Comparison of ENCODE assay signal across 14 mouse cellular contexts in the genomic region with DNA sequence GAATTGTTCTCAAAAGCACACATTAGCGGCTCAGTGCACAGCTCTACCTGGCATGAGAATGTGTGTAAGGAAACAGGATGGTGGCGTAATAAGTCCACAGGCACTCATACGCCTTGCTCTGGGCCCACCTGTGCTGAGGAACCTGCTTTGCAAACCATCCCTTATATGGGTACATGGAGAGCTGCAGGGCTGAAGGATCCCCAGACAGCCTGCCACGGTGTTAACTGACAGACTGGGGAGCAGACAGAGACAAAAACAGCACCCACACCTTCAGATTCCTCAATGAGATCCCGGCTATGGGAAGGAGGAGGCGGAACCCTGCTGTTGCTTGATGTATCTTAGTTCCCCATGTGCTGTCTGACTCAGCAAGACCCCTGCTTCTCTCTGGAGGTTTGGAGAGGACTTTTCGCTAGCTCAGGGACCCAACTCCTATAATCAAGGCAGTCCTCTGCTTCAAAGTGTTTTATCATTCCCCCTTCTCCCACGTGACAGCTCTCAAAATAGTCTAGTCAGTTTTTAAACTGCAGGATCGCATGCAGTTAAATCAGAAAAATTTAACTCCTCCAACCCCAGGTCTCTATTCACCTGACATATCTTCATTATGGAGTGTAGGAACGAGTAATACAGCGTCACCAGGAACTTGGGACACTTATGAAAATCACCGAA. TPM values are rescaled to one million over a fixed set of nuclear protein-coding genes. Genes with fewer than 3 reads are reported as not detected.
A peak's percentile ranks its signal among the peaks of the same experiment; 100 is the strongest.
DNase-seq lines count a peak whose midpoint lies in the region; ATAC-seq and TF ChIP-seq lines count a peak whose summit lies in the region.
"Had no signal": no experiment of that assay in that cellular context is flagged by ENCODE, and none has a peak within 500 bp of the region (broad histone marks: within the 10 kb centered on the region; RNA-seq: fewer than 3 reads in every experiment).

No protein-coding gene starts in this region.

- WGBS in hindbrain, embryonic 14.5 days = 79% methylated on average over 12 of the region's 12 CpGs

- no peaks in the 10 kb centered on the region for H3K9me3 ChIP-seq in hindbrain, embryonic 14.5 days (ENCODE audit: control insufficient read depth, low read length)
- H3K9me3 ChIP-seq: midbrain, embryonic 12.5 days; neural tube, embryonic 13.5 days had no signal

- DNase-seq in heart, adult 18-20 months = peak; percentile 27 to 49
- no peak for DNase-seq in heart, adult 8-10 months (ENCODE audit: low spot score)
- peak; percentile 82 for DNase-seq in frontal cortex, adult 2 months (ENCODE audit: extremely low spot score in 1 of 2, low spot score in 1 of 2)
- peak; percentile 58 to 63 for DNase-seq in layer of hippocampus, adult 2 months (ENCODE audit: low spot score in 2 of 2)
- DNase-seq in lung, postnatal 25 days (ENCODE audit: low spot score) = peak; percentile 28
- no peak for DNase-seq in gastrocnemius, adult 18-20 months (ENCODE audit: low spot score)
- no peak for DNase-seq in adrenal gland, postnatal 36 days
- DNase-seq in hindbrain, embryonic 14.5 days (ENCODE audit: low spot score) = no peak
- DNase-seq: adrenal gland, adult 2 months; B cell, adult 2 months; cerebellum, adult 11 months; kidney, adult 9 months had no signal

- no peak for ATAC-seq in hindbrain, embryonic 14.5 days (ENCODE audit: low FRiP score)

- no peaks in the 10 kb centered on the region for H3K27me3 ChIP-seq in hindbrain, embryonic 14.5 days (ENCODE audit: control insufficient read depth, insufficient read depth, low read length)
- H3K27me3 ChIP-seq: midbrain, embryonic 12.5 days; neural tube, embryonic 13.5 days had no signal

- H3K27ac ChIP-seq in layer of hippocampus, adult 2 months = peak overlapping the region; percentile 24; the same call in 1 of the 2 replicates
- no peak overlapping the region for H3K27ac ChIP-seq in hindbrain, embryonic 14.5 days
- H3K27ac ChIP-seq: midbrain, embryonic 12.5 days; neural tube, embryonic 13.5 days had no signal

- no peaks in the 10 kb centered on the region for H3K36me3 ChIP-seq in hindbrain, embryonic 14.5 days (replicated peaks; ENCODE audit: control insufficient read depth, insufficient read depth)
- H3K36me3 ChIP-seq: midbrain, embryonic 12.5 days; neural tube, embryonic 13.5 days had no signal

- no peak overlapping the region for H3K4me2 ChIP-seq in hindbrain, embryonic 14.5 days (replicated peaks)
- H3K4me2 ChIP-seq: midbrain, embryonic 12.5 days; neural tube, embryonic 13.5 days had no signal

- no peaks in the 10 kb centered on the region; the same call in 1 of the 2 replicates for H3K4me1 ChIP-seq in hindbrain, embryonic 14.5 days (replicated peaks; ENCODE audit: control insufficient read depth, insufficient read depth, low read length)

- no peak overlapping the region for H3K9ac ChIP-seq in hindbrain, embryonic 14.5 days
- H3K9ac ChIP-seq: midbrain, embryonic 12.5 days; neural tube, embryonic 13.5 days had no signal

- TF ChIP-seq CTCF in layer of hippocampus, adult 2 months (conservative IDR thresholded peaks at IDR 0.05) = no peak

- no peak overlapping the region; the same call in 1 of the 2 replicates for H3K4me3 ChIP-seq in layer of hippocampus, adult 2 months
- no peak overlapping the region for H3K4me3 ChIP-seq in hindbrain, embryonic 14.5 days (replicated peaks; ENCODE audit: low read length)
- H3K4me3 ChIP-seq: midbrain, embryonic 12.5 days; neural tube, embryonic 13.5 days had no signal

RNA-seq across cellular contexts. Expression of a gene that starts 50.9 kb away (rescaled TPM):
- under 1 TPM; 0.30 to 0.44 TPM for total RNA-seq in heart, adult 18-20 months (2021)
- total RNA-seq in heart, adult 8-10 months (2022) = under 1 TPM; 0.27 to 0.75 (median 0.55) TPM
- 11.1 and 11.6 TPM in 2 replicates for polyA plus RNA-seq in frontal cortex, adult 2 months (2012; rRNA removed)
- 10 to 100 TPM; 10.9 to 12.4 TPM for total RNA-seq in layer of hippocampus, adult 2 months (2021)
- total RNA-seq in gastrocnemius, adult 18-20 months (2021) = under 1 TPM; 0.14 to 0.69 TPM
- total RNA-seq in adrenal gland, postnatal 36 days (2021) = 1 to 10 TPM; 1.6 to 2.4 TPM
- polyA plus RNA-seq in hindbrain, embryonic 14.5 days (2014; fragmentation: Nextera tagmentation; extraction: Ambion mirVana) = 78.3 and 83.8 TPM in 2 replicates

Comparison
In these comparisons a context has a peak if more than half of its experiments do, and no peak if none do; other contexts are left out.
1. DNase-seq: peak in heart, adult 18-20 months (2 of 2), frontal cortex, adult 2 months (2 of 2), layer of hippocampus, adult 2 months (2 of 2) and lung, postnatal 25 days (single experiment); none in heart, adult 8-10 months (single experiment), gastrocnemius, adult 18-20 months (single experiment), adrenal gland, postnatal 36 days (0 of 2) and hindbrain, embryonic 14.5 days (single experiment).